Mouse (Mus musculus) intestine, embryonic 16.5 days (tissue): Measurements from ENCODE around the gene Rasgrp3. TPM values are rescaled to one million over a fixed set of nuclear protein-coding genes. Genes with fewer than 3 reads are reported as not detected.

ENCODE experiments used
- ATAC-seq: fragments of 200-750 bp; cut with Nextera tagmentation; 2 replicates; pipeline ENCODE4 v1.8.0; 2017; ENCODE audit warnings: moderate TSS enrichment, moderate library complexity
- H3K27ac ChIP-seq: fragments of 300-500 bp; sonication (generic); 2 replicates; pipeline ENCODE4 v1.5.1; 2014; ENCODE audit warnings: mild to moderate bottlenecking, low read length
- H3K27me3 ChIP-seq: fragments of 300-500 bp; sonication (generic); replicated peaks from 2 replicates; pipeline ENCODE4 v1.6.1; 2014; ENCODE audit warnings: low read length, control low read depth, mixed read lengths; ENCODE audit not compliant: control insufficient read depth, insufficient read depth
- H3K36me3 ChIP-seq: fragments of 300-500 bp; sonication (generic); 2 replicates; pipeline ENCODE4 v1.6.1; 2014; ENCODE audit warnings: low read length, control low read depth; ENCODE audit not compliant: control insufficient read depth, insufficient read depth
- H3K4me1 ChIP-seq: fragments of 300-500 bp; sonication (generic); 2 replicates; pipeline ENCODE4 v1.6.1; 2014; ENCODE audit warnings: low read length, control low read depth, mixed read lengths; ENCODE audit not compliant: control insufficient read depth, insufficient read depth
- H3K4me2 ChIP-seq: fragments of 300-500 bp; sonication (generic); 2 replicates; pipeline ENCODE4 v1.6.1; 2014; ENCODE audit warnings: low read depth, low read length, control low read depth
- H3K4me3 ChIP-seq: fragments of 300-500 bp; sonication (generic); 2 replicates; pipeline ENCODE4 v1.5.1; 2014; ENCODE audit warnings: mild to moderate bottlenecking, low read length
- H3K9ac ChIP-seq: fragments of 300-500 bp; sonication (generic); 2 replicates; pipeline ENCODE4 v1.6.1; 2014; ENCODE audit warnings: low read depth, low read length
- H3K9me3 ChIP-seq: fragments of 300-500 bp; sonication (generic); 2 replicates; pipeline ENCODE4 v1.6.1; 2016; ENCODE audit warnings: low read length, control low read depth; ENCODE audit not compliant: control insufficient read depth
- WGBS: fragments of 180-500 bp; shearing (Covaris S2); extraction: QIAGEN DNeasy Blood & Tissue Kit; methylation state at CpG from one replicate; pipeline ENCODE4 v1.1.7; 2014; 5-methylcytosine and 5-hydroxymethylcytosine counted together
- polyA plus RNA-seq: library from polyadenylated mRNA; unstranded; fragments of >200 nt; fragmentation: Nextera tagmentation; extraction: Ambion mirVana; gene quantifications from 2 replicates; pipeline ENCODE4 v1.2.1, GENCODE M21; 2015

Gene Rasgrp3
- polyA plus RNA-seq, 1 experiment from 2014 or later, result 10.7 TPM

DNA sequence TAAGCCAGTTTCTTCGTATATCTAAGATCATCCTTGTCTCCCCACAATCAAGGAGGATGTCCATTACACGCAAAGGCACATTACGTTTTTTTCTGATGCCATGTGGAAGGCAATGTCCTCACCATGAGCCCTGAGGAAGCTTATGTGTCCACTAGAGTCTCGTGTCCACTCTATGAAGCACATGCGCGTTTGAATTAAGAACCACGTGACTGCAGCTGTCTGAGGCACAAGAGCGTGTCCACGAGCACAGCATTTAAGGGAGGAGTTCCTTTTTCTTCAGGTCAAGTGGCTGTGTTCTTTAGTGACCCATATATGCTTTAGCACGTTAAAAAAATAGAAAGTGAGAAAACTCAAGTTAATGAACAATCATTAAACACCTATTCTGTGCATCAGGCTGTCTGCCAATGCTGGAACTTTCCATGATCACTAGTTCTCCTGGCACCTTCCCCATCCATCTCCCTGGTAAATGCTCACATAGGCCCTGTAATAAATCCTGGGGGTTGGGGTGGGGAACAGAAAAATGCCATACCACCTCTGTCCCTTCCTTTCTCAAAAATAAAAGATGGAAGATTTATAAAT, 70.5 kb downstream of the Rasgrp3 start:
- H3K4me1 ChIP-seq, result no peaks in the 10 kb centered on the region
- no peak overlapping the region for H3K27ac ChIP-seq
- H3K9ac ChIP-seq, result no peak overlapping the region
- no peak overlapping the region for H3K4me2 ChIP-seq
- no peaks in the 10 kb centered on the region for H3K36me3 ChIP-seq
- H3K9me3 ChIP-seq, result no peaks in the 10 kb centered on the region
- 87% methylated on average over 10 of the region's 10 CpGs for WGBS
- ATAC-seq, result no peak
- no peaks in the 10 kb centered on the region for H3K27me3 ChIP-seq
- no peak overlapping the region for H3K4me3 ChIP-seq

DNA sequence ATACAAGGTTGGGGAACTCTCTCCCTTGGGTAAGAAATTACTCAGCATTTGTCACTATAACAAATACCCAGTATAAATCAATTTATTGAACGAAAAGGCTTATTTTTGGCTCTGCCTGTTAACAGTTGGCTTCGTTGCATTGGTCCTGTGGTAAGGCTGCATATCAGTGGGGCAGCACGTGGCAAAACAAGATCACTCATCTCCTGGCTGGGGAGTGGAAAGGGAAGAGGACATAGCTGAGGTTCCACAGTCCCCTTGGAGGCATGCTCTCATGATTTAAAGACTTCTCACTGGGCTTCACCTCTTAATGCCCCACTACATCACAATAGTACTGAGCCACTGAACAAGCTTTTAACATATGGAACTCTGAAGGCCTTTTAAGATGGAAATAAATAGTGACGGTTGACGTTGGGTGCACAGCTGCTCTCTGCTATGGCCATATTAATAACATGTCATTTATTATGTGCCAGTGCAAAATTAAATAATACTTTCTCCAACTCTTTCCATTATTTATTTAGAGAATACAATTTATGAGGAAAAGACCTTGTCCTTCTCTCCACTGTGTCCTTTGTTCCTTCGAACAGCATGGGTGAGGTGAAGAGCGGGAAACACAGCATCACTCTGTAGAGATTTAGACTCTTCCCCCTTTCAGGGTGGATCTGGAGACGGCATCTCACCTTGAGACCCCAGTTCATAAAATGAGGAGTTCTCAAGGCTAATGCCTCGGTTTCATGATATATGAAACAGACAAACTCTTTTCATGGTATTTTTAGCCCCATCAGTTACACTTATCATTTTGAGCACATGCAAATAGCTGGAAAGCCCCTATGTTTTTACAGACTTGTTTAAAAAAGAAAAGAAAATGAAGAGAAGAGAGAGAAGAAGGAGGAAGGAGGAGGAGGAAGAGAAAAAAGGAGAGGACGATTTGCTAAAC, 71.3 kb downstream of the Rasgrp3 start:
- 72% methylated on average over 10 of the region's 10 CpGs for WGBS
- H3K4me2 ChIP-seq, result no peak overlapping the region
- no peaks in the 10 kb centered on the region for H3K27me3 ChIP-seq
- no peak overlapping the region for H3K4me3 ChIP-seq
- no peak overlapping the region for H3K27ac ChIP-seq
- no peaks in the 10 kb centered on the region for H3K36me3 ChIP-seq
- no peak overlapping the region for H3K9ac ChIP-seq
- H3K4me1 ChIP-seq, result no peaks in the 10 kb centered on the region
- H3K9me3 ChIP-seq, result no peaks in the 10 kb centered on the region
- ATAC-seq, result no peak

DNA sequence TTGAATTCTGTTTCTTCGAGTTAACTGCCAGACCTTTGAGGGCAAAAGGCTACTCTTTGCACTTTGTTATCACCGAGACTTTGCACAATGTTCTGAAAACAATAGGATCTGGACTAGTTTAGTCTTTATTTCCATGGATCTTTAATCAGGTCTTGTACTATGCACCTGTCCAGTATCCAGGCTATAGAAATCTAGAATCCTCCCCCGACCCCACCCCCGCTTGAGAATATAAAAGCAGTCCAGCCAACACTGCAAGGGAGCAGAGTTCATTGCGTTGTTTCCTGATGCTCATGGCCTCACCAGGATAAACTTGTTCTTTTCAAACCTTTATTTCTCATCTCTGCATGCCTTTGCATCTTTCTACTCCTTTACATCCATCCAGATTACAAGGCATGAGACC, 73.6 kb downstream of the Rasgrp3 start:
- Histone ChIP-seq H3K4me2 (no peak overlapping the region), H3K4me1 (no peaks in the 10 kb centered on the region), H3K9ac (no peak overlapping the region), H3K36me3 (no peaks in the 10 kb centered on the region), H3K9me3 (no peaks in the 10 kb centered on the region), H3K4me3 (no peak overlapping the region), H3K27ac (no peak overlapping the region), H3K27me3 (no peaks in the 10 kb centered on the region)
- no peak for ATAC-seq
- 90% methylated on average over 5 of the region's 5 CpGs for WGBS

DNA sequence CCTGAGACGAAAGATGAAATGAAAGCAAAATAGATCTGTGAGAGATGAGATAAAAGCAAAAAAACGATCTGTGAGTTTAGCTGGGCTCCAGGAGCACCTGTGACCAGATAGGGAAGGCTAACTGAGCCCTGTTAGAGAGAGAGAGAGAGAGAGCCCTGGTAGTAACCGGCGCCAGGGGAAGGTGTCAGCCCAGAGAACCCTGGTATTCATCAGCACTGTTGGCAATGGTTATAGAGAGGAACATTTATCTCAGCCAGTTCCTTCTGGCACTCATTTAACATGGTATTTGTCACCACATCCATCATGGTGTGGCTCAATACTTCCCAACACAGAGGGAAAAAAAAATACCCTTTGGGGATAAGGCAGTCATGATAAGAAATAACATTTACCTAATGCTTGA, 80.9 kb downstream of the Rasgrp3 start:
- no peak overlapping the region for H3K27ac ChIP-seq
- no peak overlapping the region for H3K4me3 ChIP-seq
- WGBS, result 66% methylated on average over 4 of the region's 4 CpGs
- no peaks in the 10 kb centered on the region for H3K27me3 ChIP-seq
- H3K9ac ChIP-seq, result no peak overlapping the region
- ATAC-seq, result no peak
- H3K9me3 ChIP-seq, result no peaks in the 10 kb centered on the region
- H3K4me2 ChIP-seq, result no peak overlapping the region
- no peaks in the 10 kb centered on the region for H3K36me3 ChIP-seq
- H3K4me1 ChIP-seq, result no peaks in the 10 kb centered on the region

DNA sequence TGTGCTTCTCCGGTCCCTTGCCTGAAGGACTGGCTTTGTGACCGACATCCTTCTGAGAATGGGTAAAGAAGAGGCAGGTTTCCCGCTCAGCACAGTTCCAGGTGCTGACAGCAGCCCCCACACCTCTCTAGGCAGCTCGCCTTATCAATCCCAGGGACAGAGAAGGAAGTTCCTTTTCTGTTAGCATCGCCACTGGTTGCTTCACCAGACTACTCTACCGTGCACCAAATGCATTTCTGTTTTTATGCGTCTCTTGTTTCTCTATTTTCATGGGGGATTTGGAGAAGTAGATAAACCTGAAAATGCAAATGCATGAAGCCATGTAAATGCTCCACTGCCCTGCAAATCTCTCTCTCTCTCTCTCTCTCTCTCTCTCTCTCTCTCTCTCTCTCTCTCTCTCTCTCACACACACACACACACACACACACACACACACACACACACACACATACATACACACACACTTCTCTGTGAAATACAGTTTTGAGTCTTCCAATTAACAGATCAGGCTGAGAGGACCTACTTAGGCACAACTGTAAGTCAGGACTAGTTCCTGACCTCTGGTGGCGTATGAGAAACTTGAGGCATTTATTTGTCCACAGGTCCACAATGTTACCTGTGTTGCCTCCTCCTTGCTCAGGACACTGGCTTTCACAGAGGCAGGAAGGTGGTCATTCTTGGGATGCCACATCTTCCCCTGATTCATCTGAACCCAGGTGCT, 82.6 kb downstream of the Rasgrp3 start:
- no peak overlapping the region for H3K4me3 ChIP-seq
- 67% methylated on average over 8 of the region's 8 CpGs for WGBS

DNA sequence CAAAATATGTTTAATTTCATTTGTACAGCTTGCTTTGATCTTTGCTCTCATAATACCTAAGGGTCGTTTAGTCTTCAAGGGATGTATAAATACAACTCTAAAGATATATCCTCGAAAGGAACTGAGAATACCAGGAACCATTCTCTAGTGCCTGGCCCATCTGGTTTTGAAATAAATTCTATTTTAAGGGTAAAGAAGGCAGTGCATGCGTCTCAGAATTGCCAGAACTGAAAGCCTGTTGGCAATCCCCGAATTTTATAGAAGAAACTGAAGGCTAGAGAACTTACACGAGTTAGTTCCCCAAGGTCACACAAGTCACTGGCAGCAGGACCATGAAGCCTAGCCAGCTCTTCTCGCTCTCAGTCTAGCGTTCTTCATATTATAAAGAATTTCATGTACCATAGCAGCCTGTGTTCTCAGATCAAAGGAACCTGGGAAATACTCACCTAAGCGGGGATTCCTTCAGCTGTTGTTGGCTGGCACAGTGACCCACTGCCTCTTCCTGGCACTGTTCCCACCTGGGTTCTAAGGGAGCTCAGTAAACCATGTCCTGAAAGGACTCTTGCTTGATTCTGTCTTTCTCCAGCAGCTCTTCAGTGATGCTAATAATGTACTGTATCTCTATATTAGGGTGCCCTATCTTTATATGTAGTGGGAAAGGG, 83.7 kb downstream of the Rasgrp3 start:
- no peak overlapping the region for H3K27ac ChIP-seq
- no peak overlapping the region for H3K9ac ChIP-seq
- H3K36me3 ChIP-seq, result no peaks in the 10 kb centered on the region
- H3K4me2 ChIP-seq, result no peak overlapping the region
- ATAC-seq, result no peak
- H3K9me3 ChIP-seq, result no peaks in the 10 kb centered on the region
- H3K4me3 ChIP-seq, result no peak overlapping the region
- WGBS, result 71% methylated on average over 8 of the region's 8 CpGs
- no peaks in the 10 kb centered on the region for H3K27me3 ChIP-seq
- no peaks in the 10 kb centered on the region for H3K4me1 ChIP-seq

More for the DNA sequence above, 82.6 kb downstream of the Rasgrp3 start:
- Histone ChIP-seq H3K4me2 (no peak overlapping the region), H3K27ac (no peak overlapping the region), H3K36me3 (no peaks in the 10 kb centered on the region), H3K27me3 (no peaks in the 10 kb centered on the region), H3K9ac (no peak overlapping the region), H3K4me1 (no peaks in the 10 kb centered on the region), H3K9me3 (no peaks in the 10 kb centered on the region)
- ATAC-seq, result no peak

DNA sequence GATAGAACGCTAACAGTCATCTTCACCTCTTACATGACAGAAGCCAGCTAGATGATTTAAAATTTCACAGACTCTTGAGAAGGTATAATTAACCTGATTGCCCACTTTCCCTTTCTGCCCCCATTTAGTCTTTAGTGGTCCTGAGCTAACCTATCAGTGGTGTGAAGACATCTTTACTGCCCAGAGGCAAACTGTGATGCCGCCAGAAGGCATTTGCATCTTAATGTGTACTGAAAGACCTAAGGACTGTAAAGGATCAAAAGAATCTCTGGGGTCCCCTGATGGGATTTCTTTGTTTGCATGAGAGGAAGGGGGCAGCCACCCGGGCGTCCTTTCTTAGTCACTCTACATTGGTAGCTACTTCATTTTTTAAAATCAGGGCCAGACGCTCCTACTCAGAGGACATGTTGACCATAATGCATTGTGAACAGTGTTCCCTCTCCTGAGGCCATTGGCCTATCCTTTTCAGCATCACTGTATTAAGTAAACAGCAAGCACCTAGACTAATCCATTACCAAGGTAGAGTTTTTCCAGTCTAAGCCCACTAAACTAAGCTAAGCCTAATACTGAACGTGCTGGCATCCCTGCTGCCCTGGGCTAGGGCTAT, 85.6 kb downstream of the Rasgrp3 start:
- H3K4me2 ChIP-seq, result no peak overlapping the region
- no peak overlapping the region for H3K4me3 ChIP-seq
- H3K27me3 ChIP-seq, result no peaks in the 10 kb centered on the region

DNA sequence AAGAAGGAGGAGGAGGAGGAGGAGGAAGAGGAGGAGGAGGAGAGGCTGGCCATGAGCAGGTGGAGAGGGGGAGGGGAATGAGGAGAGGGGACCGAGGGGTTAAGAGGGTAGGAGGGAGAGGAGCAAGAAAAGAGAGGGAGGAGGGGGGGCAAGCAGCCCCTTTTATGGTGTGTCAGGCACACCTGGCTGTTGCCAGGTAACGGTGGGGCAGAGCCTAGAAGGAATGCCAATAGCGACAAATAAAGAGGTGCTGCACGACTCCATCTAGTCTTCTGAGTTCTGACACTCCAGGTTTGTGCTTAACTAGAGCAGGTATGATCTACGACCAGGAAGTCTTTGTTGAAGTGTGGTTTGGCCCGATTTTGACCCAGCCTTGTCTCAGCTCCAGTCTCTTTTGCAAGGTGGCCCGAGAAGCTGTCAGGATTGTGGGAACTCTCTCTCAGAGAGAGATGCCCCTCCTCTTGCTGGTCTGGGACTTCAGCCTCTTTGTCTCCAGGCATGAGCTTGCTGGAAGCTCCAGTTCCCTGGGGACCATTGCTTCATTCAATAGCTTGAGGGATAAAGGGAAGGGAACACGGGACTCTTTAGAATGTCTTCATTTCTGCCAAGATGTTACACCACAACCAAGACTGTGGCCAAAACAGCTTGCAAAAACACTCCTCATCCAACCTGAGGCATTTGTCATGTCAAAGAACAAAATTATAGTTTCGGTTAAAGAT, 86.8 kb downstream of the Rasgrp3 start:
- ATAC-seq, result no peak
- H3K4me2 ChIP-seq, result no peak overlapping the region
- H3K36me3 ChIP-seq, result no peaks in the 10 kb centered on the region
- H3K4me1 ChIP-seq, result no peaks in the 10 kb centered on the region
- H3K4me3 ChIP-seq, result no peak overlapping the region
- no peaks in the 10 kb centered on the region for H3K27me3 ChIP-seq
- no peak overlapping the region for H3K9ac ChIP-seq
- no peaks in the 10 kb centered on the region for H3K9me3 ChIP-seq
- no peak overlapping the region for H3K27ac ChIP-seq
- WGBS, result 17% methylated on average over 9 of the region's 9 CpGs

More for the DNA sequence above, 85.6 kb downstream of the Rasgrp3 start:
- no peak for ATAC-seq
- H3K4me1 ChIP-seq, result no peaks in the 10 kb centered on the region
- 44% methylated on average over 6 of the region's 6 CpGs for WGBS
- H3K36me3 ChIP-seq, result no peaks in the 10 kb centered on the region
- H3K27ac ChIP-seq, result no peak overlapping the region
- no peak overlapping the region for H3K9ac ChIP-seq
- H3K9me3 ChIP-seq, result no peaks in the 10 kb centered on the region
